8 mouse cellular contexts compared by ENCODE assay signal in genomic region chr7:28807641-28808220, GRCm38 (mm10). TPM values are rescaled to one million over a fixed set of nuclear protein-coding genes. Genes with fewer than 3 reads are reported as not detected.
DNase-seq lines count a peak whose midpoint lies in the region; ATAC-seq and TF ChIP-seq lines count a peak whose summit lies in the region.

No protein-coding gene starts in this region.

- peak overlapping the region; percentile 99 for H3K27ac ChIP-seq in forebrain, postnatal 0 days (ENCODE audit: low read depth, low read length)
- peak overlapping the region; percentile 100 for H3K27ac ChIP-seq in kidney, embryonic 14.5 days (ENCODE audit: low read depth, low read length)
- peak overlapping the region; percentile 99 for H3K27ac ChIP-seq in midbrain, embryonic 12.5 days (replicated peaks)

- TF ChIP-seq CTCF in forebrain, postnatal 0 days (IDR thresholded peaks at IDR 0.05; ENCODE audit: low read depth): no peak

- H3K36me3 ChIP-seq in forebrain, postnatal 0 days (ENCODE audit: insufficient read depth): no peaks in the 10 kb centered on the region; the same call in 1 of the 2 replicates
- peaks cover 10% of the 10 kb centered on the region for H3K36me3 ChIP-seq in kidney, embryonic 14.5 days (ENCODE audit: control insufficient read depth, insufficient read depth, low read length)
- H3K36me3 ChIP-seq in midbrain, embryonic 12.5 days: peaks cover 7% of the 10 kb centered on the region

- DNase-seq in cerebellum, adult 9-11 months: peak; percentile 65
- DNase-seq in cerebellum, postnatal 4 days (ENCODE audit: low spot score in 2 of 2): no peak
- DNase-seq in NIH3T3 (ENCODE audit: low read depth): peak; percentile 46
- DNase-seq in forebrain, postnatal 0 days: no peak
- DNase-seq in T-cell, adult 2 months (ENCODE audit: low spot score): no peak
- no peak for DNase-seq in embryo, embryonic 9.5 days (ENCODE audit: extremely low spot score)

- peak overlapping the region; percentile 95 for H3K4me2 ChIP-seq in forebrain, postnatal 0 days (ENCODE audit: low read depth)
- peak overlapping the region; percentile 79 for H3K4me2 ChIP-seq in kidney, embryonic 14.5 days (replicated peaks; ENCODE audit: low read depth, low read length)
- H3K4me2 ChIP-seq in midbrain, embryonic 12.5 days (replicated peaks): peak overlapping the region; percentile 83

- H3K9me3 ChIP-seq in forebrain, postnatal 0 days (ENCODE audit: low read length): no peaks in the 10 kb centered on the region
- no peaks in the 10 kb centered on the region for H3K9me3 ChIP-seq in kidney, embryonic 14.5 days (ENCODE audit: control insufficient read depth, low read length)
- no peaks in the 10 kb centered on the region for H3K9me3 ChIP-seq in midbrain, embryonic 12.5 days

- peaks cover 14% of the 10 kb centered on the region for H3K4me1 ChIP-seq in forebrain, postnatal 0 days (ENCODE audit: insufficient read depth)
- H3K4me1 ChIP-seq in kidney, embryonic 14.5 days (ENCODE audit: control insufficient read depth, insufficient read depth, low read length): peaks cover 31% of the 10 kb centered on the region
- peaks cover 29% of the 10 kb centered on the region for H3K4me1 ChIP-seq in midbrain, embryonic 12.5 days

- H3K4me3 ChIP-seq in forebrain, postnatal 0 days (ENCODE audit: low read depth, low read length): peak overlapping the region; percentile 90
- H3K4me3 ChIP-seq in kidney, embryonic 14.5 days (ENCODE audit: low read length): peak overlapping the region; percentile 80
- H3K4me3 ChIP-seq in midbrain, embryonic 12.5 days: peak overlapping the region; percentile 94

- ATAC-seq in forebrain, postnatal 0 days: no peak
- no peak for ATAC-seq in kidney, embryonic 14.5 days (ENCODE audit: low FRiP score, low TSS enrichment)
- ATAC-seq in midbrain, embryonic 12.5 days (ENCODE audit: low FRiP score, low read depth): no peak

- no peaks in the 10 kb centered on the region for H3K27me3 ChIP-seq in forebrain, postnatal 0 days (ENCODE audit: insufficient read depth, low read length)
- H3K27me3 ChIP-seq in kidney, embryonic 14.5 days (ENCODE audit: control insufficient read depth, insufficient read depth, low read length): no peaks in the 10 kb centered on the region
- no peaks in the 10 kb centered on the region for H3K27me3 ChIP-seq in midbrain, embryonic 12.5 days

- 18% methylated on average over 8 of the region's 8 CpGs for WGBS in forebrain, postnatal 0 days
- 41% methylated on average over 7 of the region's 8 CpGs for WGBS in kidney, embryonic 14.5 days
- WGBS in midbrain, embryonic 12.5 days: 21% methylated on average over 7 of the region's 8 CpGs

- H3K9ac ChIP-seq in forebrain, postnatal 0 days: peak overlapping the region; percentile 83
- H3K9ac ChIP-seq in kidney, embryonic 14.5 days (ENCODE audit: low read depth, low read length): peak overlapping the region; percentile 93; the same call in 1 of the 2 replicates
- peak overlapping the region; percentile 91 for H3K9ac ChIP-seq in midbrain, embryonic 12.5 days (replicated peaks)

RNA-seq across cellular contexts. Expression of gene Hnrnpl, which starts 0.6 kb away (rescaled TPM):
- total RNA-seq in forebrain, postnatal 0 days (2014; rRNA removed): 261 and 264 TPM in 2 replicates
- polyA plus RNA-seq in forebrain, postnatal 0 days (2015; fragmentation: Nextera tagmentation; extraction: Ambion mirVana): 172 TPM in 2 replicates
- 283 and 322 TPM in 2 replicates for polyA plus RNA-seq in kidney, embryonic 14.5 days (2014; fragmentation: Nextera tagmentation; extraction: Ambion mirVana)
- 323 and 357 TPM in 2 replicates for polyA plus RNA-seq in midbrain, embryonic 12.5 days (2016; fragmentation: Nextera tagmentation; extraction: Ambion mirVana)

RNA-seq across cellular contexts. Expression of gene Ech1, which starts 17.3 kb away (rescaled TPM):
- 79.6 and 88.3 TPM in 2 replicates for total RNA-seq in forebrain, postnatal 0 days (2014; rRNA removed)
- 101 and 110 TPM in 2 replicates for polyA plus RNA-seq in forebrain, postnatal 0 days (2015; fragmentation: Nextera tagmentation; extraction: Ambion mirVana)
- 134 and 150 TPM in 2 replicates for polyA plus RNA-seq in kidney, embryonic 14.5 days (2014; fragmentation: Nextera tagmentation; extraction: Ambion mirVana)
- polyA plus RNA-seq in midbrain, embryonic 12.5 days (2016; fragmentation: Nextera tagmentation; extraction: Ambion mirVana): 71.4 and 77.2 TPM in 2 replicates

RNA-seq across cellular contexts. Expression of gene Rinl, which starts 19.0 kb away (rescaled TPM):
- 2.1 and 2.2 TPM in 2 replicates for total RNA-seq in forebrain, postnatal 0 days (2014; rRNA removed)
- 1.6 TPM in 2 replicates for polyA plus RNA-seq in forebrain, postnatal 0 days (2015; fragmentation: Nextera tagmentation; extraction: Ambion mirVana)
- polyA plus RNA-seq in kidney, embryonic 14.5 days (2014; fragmentation: Nextera tagmentation; extraction: Ambion mirVana): 2.9 and 5.6 TPM in 2 replicates
- 1.7 and 2.8 TPM in 2 replicates for polyA plus RNA-seq in midbrain, embryonic 12.5 days (2016; fragmentation: Nextera tagmentation; extraction: Ambion mirVana)

RNA-seq across cellular contexts. Expression of gene Lgals4, which starts 25.9 kb away (rescaled TPM):
- total RNA-seq in forebrain, postnatal 0 days (2014; rRNA removed): 2.4 and 5.2 TPM in 2 replicates
- 3.3 and 3.5 TPM in 2 replicates for polyA plus RNA-seq in forebrain, postnatal 0 days (2015; fragmentation: Nextera tagmentation; extraction: Ambion mirVana)
- polyA plus RNA-seq in kidney, embryonic 14.5 days (2014; fragmentation: Nextera tagmentation; extraction: Ambion mirVana): 3.8 and 3.9 TPM in 2 replicates
- polyA plus RNA-seq in midbrain, embryonic 12.5 days (2016; fragmentation: Nextera tagmentation; extraction: Ambion mirVana): 3.2 and 3.5 TPM in 2 replicates

RNA-seq across cellular contexts. Expression of gene Nfkbib, which starts 40.4 kb away (rescaled TPM):
- total RNA-seq in forebrain, postnatal 0 days (2014; rRNA removed): 18.0 and 19.2 TPM in 2 replicates
- 59.8 and 75.4 TPM in 2 replicates for polyA plus RNA-seq in forebrain, postnatal 0 days (2015; fragmentation: Nextera tagmentation; extraction: Ambion mirVana)
- 39.2 and 43.9 TPM in 2 replicates for polyA plus RNA-seq in kidney, embryonic 14.5 days (2014; fragmentation: Nextera tagmentation; extraction: Ambion mirVana)
- polyA plus RNA-seq in midbrain, embryonic 12.5 days (2016; fragmentation: Nextera tagmentation; extraction: Ambion mirVana): 38.6 and 44.5 TPM in 2 replicates

Comparison
In these comparisons a context has a peak if more than half of its experiments do, and no peak if none do; other contexts are left out.
1. DNase-seq: peak in cerebellum, adult 9-11 months (single experiment) and NIH3T3 (single experiment); none in cerebellum, postnatal 4 days (0 of 2), forebrain, postnatal 0 days (single experiment), T-cell, adult 2 months (single experiment) and embryo, embryonic 9.5 days (single experiment).
2. Peak in every context shown above with its lines, with median percentiles within 50 percentile points of each other: H3K27ac ChIP-seq, H3K4me2 ChIP-seq, H3K4me3 ChIP-seq and H3K9ac ChIP-seq.